Mouse (Mus musculus) embryonic facial prominence, embryonic 14.5 days (tissue): ENCODE data around the gene Jam3. TPM values are rescaled to one million over a fixed set of nuclear protein-coding genes. Genes with fewer than 3 reads are reported as not detected.

Experiments
- ATAC-seq: fragments of 200-750 bp; cut with Nextera tagmentation; 2 replicates; pipeline ENCODE4 v1.8.0; 2017; ENCODE audit warnings: low read depth, moderate number of reproducible peaks, moderate TSS enrichment
- DNase-seq: peaks from one replicate; pipeline ENCODE4 v3.0.0-alpha.2; 2015; ENCODE audit warnings: low spot score
- H3K27ac ChIP-seq: fragments of 300-500 bp; sonication (generic); replicated peaks from 2 replicates; pipeline ENCODE4 v1.5.1; 2014; ENCODE audit warnings: low read depth, mild to moderate bottlenecking, low read length, moderate library complexity
- H3K27me3 ChIP-seq: fragments of 300-500 bp; sonication (generic); replicated peaks from 2 replicates; pipeline ENCODE4 v1.6.1; 2014; ENCODE audit warnings: low read length; ENCODE audit not compliant: control insufficient read depth, insufficient read depth
- H3K36me3 ChIP-seq: fragments of 300-500 bp; sonication (generic); 2 replicates; pipeline ENCODE4 v1.6.1; 2014; ENCODE audit warnings: low read length, mixed read lengths; ENCODE audit not compliant: control insufficient read depth, insufficient read depth
- H3K4me1 ChIP-seq: fragments of 300-500 bp; sonication (generic); 2 replicates; pipeline ENCODE4 v1.6.1; 2014; ENCODE audit warnings: antibody characterized with exemption, low read length; ENCODE audit not compliant: control insufficient read depth, insufficient read depth
- H3K4me2 ChIP-seq: fragments of 300-500 bp; sonication (generic); 2 replicates; pipeline ENCODE4 v1.6.1; 2014; ENCODE audit warnings: low read depth, mild to moderate bottlenecking, low read length, moderate library complexity, mixed read lengths
- H3K4me3 ChIP-seq: fragments of 300-500 bp; sonication (generic); 2 replicates; pipeline ENCODE4 v1.5.1; 2014; ENCODE audit warnings: low read depth, mild to moderate bottlenecking, low read length
- H3K9ac ChIP-seq: fragments of 300-500 bp; sonication (generic); 2 replicates; pipeline ENCODE4 v1.6.1; 2014; ENCODE audit warnings: low read depth, mild to moderate bottlenecking, low read length, moderate library complexity, mixed read lengths
- H3K9me3 ChIP-seq: fragments of 300-500 bp; sonication (generic); 2 replicates; pipeline ENCODE4 v1.6.1; 2016; ENCODE audit warnings: low read length; ENCODE audit not compliant: control insufficient read depth
- WGBS: fragments of 180-500 bp; shearing (Covaris S2); extraction: QIAGEN DNeasy Blood & Tissue Kit; methylation state at CpG from one replicate; pipeline ENCODE4 v1.1.7; 2014; 5-methylcytosine and 5-hydroxymethylcytosine counted together
- polyA plus RNA-seq: library from polyadenylated mRNA; unstranded; fragments of >200 nt; fragmentation: Nextera tagmentation; extraction: Ambion mirVana; gene quantifications from 2 replicates; pipeline ENCODE4 v1.2.1, GENCODE M21; 2014

Jam3 gene
- polyA plus RNA-seq, 1 experiment from 2014 or later = 121 TPM

GRCm38 (mm10) chr9:27175682-27176081 lies 20.5 kb upstream of the Jam3 start:
- WGBS = 78% methylated on average over 6 of the region's 6 CpGs
- no peak for ATAC-seq

GRCm38 (mm10) chr9:27175241-27175640 lies 20.0 kb upstream of the Jam3 start:
- ATAC-seq (peak; percentile 38; the same call in 1 of the 2 replicates), DNase-seq (no peak)
- no peak overlapping the region for H3K9ac ChIP-seq
- no peaks in the 10 kb centered on the region for H3K27me3 ChIP-seq
- no peak overlapping the region for H3K4me3 ChIP-seq
- H3K27ac ChIP-seq = no peak overlapping the region
- no peaks in the 10 kb centered on the region for H3K4me1 ChIP-seq
- no peaks in the 10 kb centered on the region for H3K36me3 ChIP-seq
- H3K4me2 ChIP-seq = no peak overlapping the region
- WGBS = 70% methylated on average over 13 of the region's 13 CpGs
- no peaks in the 10 kb centered on the region for H3K9me3 ChIP-seq

More at GRCm38 (mm10) chr9:27175682-27176081, 20.5 kb upstream of the Jam3 start:
- Histone ChIP-seq H3K27ac (no peak overlapping the region), H3K4me1 (no peaks in the 10 kb centered on the region), H3K9me3 (no peaks in the 10 kb centered on the region), H3K27me3 (no peaks in the 10 kb centered on the region), H3K9ac (no peak overlapping the region), H3K4me2 (no peak overlapping the region), H3K36me3 (no peaks in the 10 kb centered on the region), H3K4me3 (no peak overlapping the region)
- DNase-seq = no peak

- Histone ChIP-seq H3K9me3 (no peaks in the 10 kb centered on the region), H3K27me3 (no peaks in the 10 kb centered on the region), H3K9ac (no peak overlapping the region), H3K36me3 (no peaks in the 10 kb centered on the region), H3K4me1 (no peaks in the 10 kb centered on the region), H3K27ac (no peak overlapping the region), H3K4me3 (no peak overlapping the region), H3K4me2 (no peak overlapping the region)
- DNase-seq = peak; percentile 84
- peak; percentile 83 for ATAC-seq
- WGBS = 30% methylated on average over 5 of the region's 5 CpGs
Measured at GRCm38 (mm10) chr9:27174079-27174478, 18.9 kb upstream of the Jam3 start.

- no peak overlapping the region for H3K4me3 ChIP-seq
- no peak overlapping the region for H3K27ac ChIP-seq
- no peak overlapping the region for H3K4me2 ChIP-seq
- DNase-seq (no peak), ATAC-seq (no peak)
- no peaks in the 10 kb centered on the region for H3K4me1 ChIP-seq
- H3K27me3 ChIP-seq = no peaks in the 10 kb centered on the region
- no peak overlapping the region for H3K9ac ChIP-seq
- no peaks in the 10 kb centered on the region for H3K9me3 ChIP-seq
- 54% methylated on average over 2 of the region's 2 CpGs for WGBS
- H3K36me3 ChIP-seq = no peaks in the 10 kb centered on the region
Measured at GRCm38 (mm10) chr9:27173646-27174045, 18.4 kb upstream of the Jam3 start.

- Histone ChIP-seq H3K9me3 (no peaks in the 10 kb centered on the region), H3K4me1 (no peaks in the 10 kb centered on the region), H3K4me3 (no peak overlapping the region), H3K27me3 (no peaks in the 10 kb centered on the region), H3K9ac (no peak overlapping the region), H3K27ac (no peak overlapping the region), H3K4me2 (no peak overlapping the region), H3K36me3 (no peaks in the 10 kb centered on the region)
- WGBS = 71% methylated on average over 6 of the region's 6 CpGs
- ATAC-seq (no peak), DNase-seq (no peak)
Measured at GRCm38 (mm10) chr9:27172839-27173238, 17.6 kb upstream of the Jam3 start.

- DNase-seq (no peak), ATAC-seq (no peak)
- Histone ChIP-seq H3K27ac (no peak overlapping the region), H3K4me1 (no peaks in the 10 kb centered on the region), H3K9ac (no peak overlapping the region), H3K27me3 (no peaks in the 10 kb centered on the region), H3K36me3 (no peaks in the 10 kb centered on the region), H3K4me2 (no peak overlapping the region), H3K9me3 (no peaks in the 10 kb centered on the region), H3K4me3 (no peak overlapping the region)
- 66% methylated on average over 3 of the region's 3 CpGs for WGBS
Measured at GRCm38 (mm10) chr9:27170726-27171125, 15.5 kb upstream of the Jam3 start.

- Histone ChIP-seq H3K9ac (no peak overlapping the region), H3K4me2 (no peak overlapping the region), H3K4me1 (no peaks in the 10 kb centered on the region), H3K4me3 (no peak overlapping the region), H3K27ac (no peak overlapping the region), H3K27me3 (no peaks in the 10 kb centered on the region), H3K9me3 (no peaks in the 10 kb centered on the region), H3K36me3 (no peaks in the 10 kb centered on the region)
- WGBS = 91% methylated on average over 1 of the region's 1 CpGs
- DNase-seq (no peak), ATAC-seq (no peak)
Measured at GRCm38 (mm10) chr9:27166981-27167380, 11.8 kb upstream of the Jam3 start.

- Histone ChIP-seq H3K4me1 (no peaks in the 10 kb centered on the region), H3K9me3 (no peaks in the 10 kb centered on the region), H3K9ac (no peak overlapping the region), H3K27me3 (no peaks in the 10 kb centered on the region), H3K36me3 (no peaks in the 10 kb centered on the region), H3K27ac (no peak overlapping the region), H3K4me3 (no peak overlapping the region), H3K4me2 (no peak overlapping the region)
- 82% methylated on average over 3 of the region's 3 CpGs for WGBS
- no peak for ATAC-seq
- DNase-seq = no peak
Measured at GRCm38 (mm10) chr9:27165596-27165995, 10.4 kb upstream of the Jam3 start.

GRCm38 (mm10) chr9:27164957-27165356 lies 9.7 kb upstream of the Jam3 start:
- no peak overlapping the region for H3K4me2 ChIP-seq
- H3K9ac ChIP-seq = no peak overlapping the region
- H3K27me3 ChIP-seq = no peaks in the 10 kb centered on the region
- no peak overlapping the region for H3K27ac ChIP-seq
- H3K4me3 ChIP-seq = no peak overlapping the region
- no peak for DNase-seq
- H3K36me3 ChIP-seq = no peaks in the 10 kb centered on the region
- H3K4me1 ChIP-seq = no peaks in the 10 kb centered on the region
- 62% methylated on average over 2 of the region's 2 CpGs for WGBS
- no peaks in the 10 kb centered on the region for H3K9me3 ChIP-seq
- ATAC-seq = no peak
